Mouse (Mus musculus) heart, postnatal 0 days (tissue): ENCODE results near the gene Klk9. TPM values are rescaled to one million over a fixed set of nuclear protein-coding genes. Genes with fewer than 3 reads are reported as not detected.

ENCODE experiments used
- ATAC-seq: fragments of 200-750 bp; cut with Nextera tagmentation; 2 replicates; pipeline ENCODE4 v1.8.0; 2017; ENCODE audit warnings: low read depth, moderate number of reproducible peaks, moderate library complexity; ENCODE audit not compliant: insufficient read depth
- DNase-seq: peaks from one replicate; pipeline ENCODE4 v3.0.0-alpha.2; 2016; ENCODE audit warnings: low spot score
- H3K27ac ChIP-seq: fragments of 300-500 bp; sonication (generic); 2 replicates; pipeline ENCODE4 v1.5.1; 2014; ENCODE audit warnings: low read depth, mild to moderate bottlenecking
- H3K27me3 ChIP-seq: fragments of 300-500 bp; sonication (generic); 2 replicates; pipeline ENCODE4 v1.6.1; 2014; ENCODE audit warnings: low read length, mixed read lengths; ENCODE audit not compliant: control insufficient read depth, insufficient read depth
- H3K36me3 ChIP-seq: fragments of 300-500 bp; sonication (generic); replicated peaks from 2 replicates; pipeline ENCODE4 v1.6.1; 2014; ENCODE audit warnings: low read length, mixed read lengths; ENCODE audit not compliant: control insufficient read depth, insufficient read depth
- H3K4me1 ChIP-seq: fragments of 300-500 bp; sonication (generic); 2 replicates; pipeline ENCODE4 v1.6.1; 2014; ENCODE audit warnings: antibody characterized with exemption; ENCODE audit not compliant: control insufficient read depth, insufficient read depth
- H3K4me2 ChIP-seq: fragments of 300-500 bp; sonication (generic); 2 replicates; pipeline ENCODE4 v1.6.1; 2014; ENCODE audit warnings: low read depth, mild to moderate bottlenecking, low read length, moderate library complexity
- H3K4me3 ChIP-seq: fragments of 300-500 bp; sonication (generic); 2 replicates; pipeline ENCODE4 v1.5.1; 2014; ENCODE audit warnings: low read depth, low read length
- H3K9ac ChIP-seq: fragments of 300-500 bp; sonication (generic); replicated peaks from 2 replicates; pipeline ENCODE4 v1.6.1; 2014; ENCODE audit warnings: low read depth, low read length, mixed read lengths
- H3K9me3 ChIP-seq: fragments of 300-500 bp; sonication (generic); replicated peaks from 2 replicates; pipeline ENCODE4 v1.6.1; 2016; ENCODE audit warnings: low read length; ENCODE audit not compliant: control insufficient read depth
- CTCF ChIP-seq: IDR thresholded peaks from 2 replicates; pipeline ENCODE4 v1.5.1; 2016; ENCODE audit warnings: antibody characterized with exemption, control low read depth, low read depth
- EP300 ChIP-seq: IDR thresholded peaks from 2 replicates; pipeline ENCODE4 v1.6.1; 2016; ENCODE audit warnings: antibody characterized with exemption, low read depth
- WGBS: fragments of 180-500 bp; shearing (Covaris S2); extraction: QIAGEN DNeasy Blood & Tissue Kit; methylation state at CpG from one replicate; pipeline ENCODE4 v1.1.7; 2014; 5-methylcytosine and 5-hydroxymethylcytosine counted together
- polyA plus RNA-seq: library from polyadenylated mRNA; unstranded; fragments of >200 nt; fragmentation: Nextera tagmentation; extraction: Ambion mirVana; gene quantifications from 2 replicates; pipeline ENCODE4 v1.2.1, GENCODE M21; 2015
- total RNA-seq: library from RNA; depleted of rRNA; stranded (reverse); fragments of >200 nt; gene quantifications from 2 replicates; pipeline ENCODE4 v1.2.3, GENCODE M21; 2014; ENCODE audit warnings: low replicate concordance

The Klk9 gene
- total and polyA plus RNA-seq, 2 experiments from 2014 or later: not detected

DNA sequence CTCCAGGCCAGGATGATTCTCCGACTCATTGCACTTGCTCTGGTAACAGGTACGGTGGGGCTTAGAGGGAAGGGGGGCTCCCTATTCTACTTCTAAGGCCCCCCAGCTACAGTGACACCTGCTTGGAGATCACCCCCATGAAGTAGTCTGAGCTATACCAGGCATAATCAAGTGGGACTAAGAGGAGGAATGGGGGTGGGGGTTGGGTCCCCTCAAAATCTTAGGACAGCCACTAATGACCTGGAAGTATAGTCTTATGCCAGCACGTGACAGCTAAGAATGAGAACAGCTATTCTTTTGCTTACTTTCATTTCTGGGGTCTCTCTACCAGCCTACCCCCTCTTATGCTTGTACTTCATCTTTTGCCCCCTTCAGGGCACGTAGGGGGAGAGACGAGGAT, 15.2 kb upstream of the Klk9 start:
- Histone ChIP-seq H3K9ac (no peak overlapping the region), H3K27me3 (0 out of 2 replicates have a peak, but pooled peaks cover 2% of the 10 kb centered on the region), H3K4me3 (no peak overlapping the region), H3K4me2 (no peak overlapping the region), H3K27ac (no peak overlapping the region), H3K4me1 (no peaks in the 10 kb centered on the region), H3K9me3 (no peaks in the 10 kb centered on the region), H3K36me3 (no peaks in the 10 kb centered on the region)
- DNase-seq: no peak
- 78% methylated on average over 5 of the region's 5 CpGs for WGBS
- TF ChIP-seq EP300: no peak
- TF ChIP-seq CTCF: no peak
- no peak for ATAC-seq

DNA sequence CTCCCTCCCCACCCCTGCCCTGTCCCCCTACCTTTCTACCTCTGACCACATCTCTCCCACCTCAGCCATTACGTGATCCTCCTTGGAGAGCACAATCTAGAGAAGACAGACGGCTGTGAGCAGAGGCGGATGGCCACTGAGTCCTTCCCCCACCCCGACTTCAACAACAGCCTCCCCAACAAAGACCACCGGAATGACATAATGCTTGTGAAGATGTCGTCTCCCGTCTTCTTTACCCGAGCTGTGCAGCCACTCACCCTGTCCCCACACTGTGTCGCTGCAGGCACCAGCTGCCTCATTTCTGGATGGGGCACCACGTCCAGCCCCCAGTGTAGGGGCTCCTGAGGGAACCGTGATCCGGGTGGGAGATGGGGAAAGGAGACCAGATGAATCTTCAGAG, 14.3 kb upstream of the Klk9 start:
- Histone ChIP-seq H3K9ac (no peak overlapping the region), H3K9me3 (no peaks in the 10 kb centered on the region), H3K4me2 (no peak overlapping the region), H3K27ac (no peak overlapping the region), H3K27me3 (0 out of 2 replicates have a peak, but pooled peaks cover 4% of the 10 kb centered on the region), H3K4me1 (no peaks in the 10 kb centered on the region), H3K4me3 (no peak overlapping the region), H3K36me3 (no peaks in the 10 kb centered on the region)
- DNase-seq: no peak
- TF ChIP-seq EP300: no peak
- no peak for ATAC-seq
- WGBS: 75% methylated on average over 12 of the region's 12 CpGs

DNA sequence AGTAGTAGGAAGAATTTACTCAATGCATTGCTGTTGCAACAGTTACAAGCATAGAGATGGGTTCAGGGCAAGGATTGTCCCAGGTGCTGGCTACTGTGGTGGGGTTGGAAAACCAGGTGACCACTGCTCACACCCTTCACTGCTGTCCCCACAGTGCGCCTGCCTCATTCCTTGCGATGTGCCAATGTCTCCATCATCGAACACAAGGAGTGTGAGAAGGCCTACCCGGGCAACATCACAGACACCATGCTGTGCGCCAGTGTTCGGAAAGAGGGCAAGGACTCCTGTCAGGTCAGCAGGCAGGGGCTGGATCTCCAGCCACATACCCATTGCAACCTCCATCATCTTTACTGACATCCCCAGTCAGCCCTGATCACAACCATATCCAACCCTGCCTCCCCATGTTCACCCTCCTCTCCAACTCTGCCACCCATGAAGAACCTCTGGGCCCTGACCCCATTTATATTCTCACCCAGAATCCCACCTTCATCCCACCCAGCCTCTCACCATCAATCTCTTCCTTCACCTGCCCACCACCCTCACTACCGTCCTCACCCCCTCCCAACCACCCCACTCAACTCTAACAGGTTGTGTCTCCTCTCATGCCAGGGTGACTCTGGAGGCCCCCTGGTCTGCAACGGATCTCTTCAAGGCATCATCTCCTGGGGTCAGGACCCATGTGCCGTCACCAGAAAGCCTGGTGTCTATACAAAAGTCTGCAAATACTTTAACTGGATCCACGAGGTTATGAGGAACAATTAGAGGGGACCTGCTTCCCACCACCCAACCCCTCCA, 13.3 kb upstream of the Klk9 start:
- Histone ChIP-seq H3K4me3 (no peak overlapping the region), H3K27ac (no peak overlapping the region), H3K9ac (no peak overlapping the region), H3K9me3 (no peaks in the 10 kb centered on the region), H3K36me3 (no peaks in the 10 kb centered on the region), H3K27me3 (peaks cover 8% of the 10 kb centered on the region), H3K4me2 (no peak overlapping the region), H3K4me1 (no peaks in the 10 kb centered on the region)
- DNase-seq (no peak), ATAC-seq (no peak)
- TF ChIP-seq CTCF (no peak), EP300 (no peak)
- 82% methylated on average over 10 of the region's 10 CpGs for WGBS

DNA sequence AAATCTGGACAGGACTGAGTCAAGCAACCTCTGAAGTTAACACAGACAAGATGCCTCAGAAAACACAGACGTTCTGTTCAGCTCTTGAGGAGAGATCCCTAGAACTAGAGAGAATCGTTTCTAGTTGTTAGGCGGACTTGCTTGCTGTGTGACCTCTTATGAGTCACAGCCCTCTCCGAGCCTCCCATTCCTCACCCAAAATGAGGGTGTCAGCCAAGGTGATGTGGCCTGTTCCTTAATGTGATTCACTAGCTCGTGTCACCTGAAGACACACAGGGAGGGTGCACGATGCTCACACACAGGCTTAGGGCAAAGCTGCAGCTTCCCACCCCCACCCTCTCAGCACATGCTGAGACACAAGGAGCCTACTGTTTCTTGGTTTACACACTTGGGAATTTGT, 11.4 kb upstream of the Klk9 start:
- TF ChIP-seq EP300: no peak
- no peak for TF ChIP-seq CTCF
- ATAC-seq (no peak), DNase-seq (no peak)
- Histone ChIP-seq H3K4me2 (no peak overlapping the region), H3K9me3 (no peaks in the 10 kb centered on the region), H3K36me3 (no peaks in the 10 kb centered on the region), H3K27ac (no peak overlapping the region), H3K4me3 (no peak overlapping the region), H3K4me1 (no peaks in the 10 kb centered on the region), H3K27me3 (peaks cover 18% of the 10 kb centered on the region), H3K9ac (no peak overlapping the region)
- 52% methylated on average over 6 of the region's 6 CpGs for WGBS

DNA sequence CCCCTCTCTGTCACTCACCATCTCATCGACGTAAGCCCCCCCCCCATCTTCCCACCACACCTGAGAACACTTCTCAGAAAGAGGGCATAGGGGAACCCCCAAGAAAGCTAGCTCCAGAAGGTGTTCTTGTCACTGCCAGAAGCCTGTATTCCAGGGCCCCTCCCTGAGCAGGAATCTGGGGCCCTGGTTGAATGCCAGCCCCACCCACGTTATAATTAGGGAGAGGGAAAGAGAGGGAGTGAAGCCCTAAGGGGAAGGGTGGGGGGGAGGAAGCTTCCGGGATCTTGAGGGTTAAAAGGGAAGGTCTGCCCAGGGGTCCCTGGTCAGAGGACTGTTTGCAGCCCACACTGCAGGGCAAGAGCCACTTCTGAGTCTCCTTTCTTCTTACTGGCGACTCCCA, 10.9 kb upstream of the Klk9 start, which contains the start of gene Klk10:
Gene Klk10, plus strand, starts transcription at position 290 of the 400 bp plus-strand sequence.
- Histone ChIP-seq H3K36me3 (no peaks in the 10 kb centered on the region), H3K9me3 (no peaks in the 10 kb centered on the region), H3K4me1 (no peaks in the 10 kb centered on the region), H3K27me3 (peaks cover 18% of the 10 kb centered on the region), H3K4me2 (no peak within 1 kb of the TSS), H3K4me3 (no peak within 1 kb of the TSS), H3K27ac (no peak within 1 kb of the TSS), H3K9ac (no peak within 1 kb of the TSS)
- TF ChIP-seq EP300 (no peak), CTCF (no peak)
- 44% methylated on average over 5 of the region's 5 CpGs for WGBS
- DNase-seq (no peak), ATAC-seq (no peak)

DNA sequence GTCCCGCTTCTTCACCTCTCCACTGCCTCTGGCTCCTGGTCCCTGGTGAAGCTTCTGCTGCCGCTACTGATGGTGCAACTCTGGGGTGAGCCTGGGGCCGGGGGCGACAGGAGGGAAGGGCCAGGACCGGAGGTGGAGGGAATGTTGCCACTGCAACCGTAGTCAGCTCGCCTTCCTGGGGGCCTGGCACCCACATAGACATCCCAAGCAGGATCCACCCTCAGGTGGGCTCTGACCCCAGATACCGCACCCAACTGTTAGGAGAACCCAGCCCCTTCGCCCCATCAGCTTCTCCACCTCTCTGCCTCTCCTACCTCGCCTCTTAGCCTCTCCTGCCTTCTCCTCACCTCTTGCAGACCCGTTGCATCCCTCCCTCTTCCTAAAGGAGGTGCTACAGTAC, 10.2 kb upstream of the Klk9 start:
- no peak for TF ChIP-seq EP300
- TF ChIP-seq CTCF: no peak
- Histone ChIP-seq H3K4me1 (no peaks in the 10 kb centered on the region), H3K36me3 (no peaks in the 10 kb centered on the region), H3K27ac (no peak overlapping the region), H3K9ac (no peak overlapping the region), H3K4me3 (no peak overlapping the region), H3K9me3 (no peaks in the 10 kb centered on the region), H3K4me2 (no peak overlapping the region), H3K27me3 (peaks cover 18% of the 10 kb centered on the region)
- no peak for DNase-seq
- 79% methylated on average over 11 of the region's 11 CpGs for WGBS
- ATAC-seq: no peak
